Mouse (Mus musculus): Measurements from ENCODE around the gene 1600002K03Rik. TPM values are rescaled to one million over a fixed set of nuclear protein-coding genes. Genes with fewer than 3 reads are reported as not detected.

Gene 1600002K03Rik
- total RNA-seq, 2 experiments from 2014 or later: 6.8 to 7.0 TPM

DNA sequence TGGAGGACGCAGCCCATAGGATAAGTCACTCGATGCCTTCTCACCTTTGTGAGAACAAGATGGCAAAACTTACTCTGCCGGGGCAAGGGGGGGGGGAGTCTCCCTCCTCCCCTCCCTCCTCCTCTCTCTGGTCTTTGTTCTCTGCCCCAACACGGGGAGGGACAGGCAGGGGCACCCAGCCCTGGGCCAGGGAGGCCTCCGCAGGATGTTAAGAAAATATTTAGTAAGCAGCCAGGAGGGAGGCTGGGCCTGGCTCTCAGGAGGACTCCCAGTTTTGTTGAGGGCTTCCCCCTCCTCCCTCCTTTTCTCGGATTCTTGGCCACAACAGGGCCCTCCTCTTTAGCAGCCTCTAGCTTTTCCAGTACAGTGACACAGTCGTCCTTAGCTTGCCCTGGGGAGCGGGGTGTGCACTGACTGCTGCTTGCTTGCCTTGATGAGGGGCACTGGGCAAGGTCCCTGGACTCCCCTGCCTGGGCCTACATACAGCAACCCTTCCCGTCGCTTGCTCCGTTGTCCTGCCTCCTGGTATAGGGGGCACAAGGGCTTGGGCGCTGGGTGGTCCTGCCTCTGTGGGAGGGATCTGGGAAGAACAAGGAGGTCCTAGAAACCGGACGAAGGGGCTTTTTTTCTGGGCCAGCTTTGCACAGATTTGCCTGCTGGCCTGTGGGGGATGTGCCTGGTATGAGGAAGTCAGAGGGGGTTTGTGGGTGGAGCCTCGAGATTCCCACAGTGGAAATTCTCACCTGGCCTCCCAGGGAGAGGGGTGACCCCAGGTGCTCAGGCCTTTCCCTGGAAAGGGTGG is 20.5 kb upstream of the 1600002K03Rik start:
- no peak for DNase-seq (ENCODE audit: low spot score in 2 of 2)

DNA sequence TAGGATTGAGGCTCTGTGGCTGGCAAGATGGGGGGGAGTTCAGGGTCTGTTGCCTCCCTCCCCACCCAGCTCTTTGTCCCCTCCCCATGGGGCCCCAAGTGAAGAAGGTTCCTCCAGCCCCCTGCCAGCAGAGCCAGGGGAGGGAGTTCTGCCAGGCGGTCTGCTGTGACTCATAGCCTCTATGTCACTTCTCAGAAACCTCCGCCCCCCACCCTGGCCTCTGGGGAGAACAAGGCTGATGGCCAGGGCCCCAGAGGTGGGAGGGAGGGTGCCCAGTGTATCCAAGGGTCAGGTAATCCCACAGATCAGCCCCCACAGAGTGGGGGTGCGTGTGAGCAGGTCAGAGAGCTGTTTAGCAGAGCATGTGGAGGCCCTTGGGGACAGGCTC is 19.9 kb upstream of the 1600002K03Rik start:
- no peak for DNase-seq (ENCODE audit: low spot score in 2 of 2)

DNA sequence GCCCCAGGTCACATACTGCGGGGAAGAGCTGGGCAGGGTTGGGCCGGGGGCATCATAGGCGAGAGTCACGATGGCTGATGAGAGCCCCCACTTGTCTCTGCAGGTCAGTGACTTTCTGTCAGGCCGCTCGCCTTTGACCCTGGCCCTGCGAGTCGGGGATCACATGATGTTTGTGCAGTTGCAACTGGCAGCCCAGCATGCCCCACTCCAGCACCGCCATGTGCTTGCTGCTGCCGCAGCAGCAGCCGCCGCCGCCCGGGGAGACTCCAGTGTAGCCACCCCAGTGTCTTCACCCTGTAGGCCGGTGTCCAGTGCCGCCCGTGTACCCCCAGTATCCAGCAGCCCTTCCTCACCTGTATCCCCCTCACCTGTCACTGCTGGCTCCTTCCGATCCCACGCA is 19.0 kb upstream of the 1600002K03Rik start:
- no peak for DNase-seq (ENCODE audit: low spot score in 2 of 2)

DNA sequence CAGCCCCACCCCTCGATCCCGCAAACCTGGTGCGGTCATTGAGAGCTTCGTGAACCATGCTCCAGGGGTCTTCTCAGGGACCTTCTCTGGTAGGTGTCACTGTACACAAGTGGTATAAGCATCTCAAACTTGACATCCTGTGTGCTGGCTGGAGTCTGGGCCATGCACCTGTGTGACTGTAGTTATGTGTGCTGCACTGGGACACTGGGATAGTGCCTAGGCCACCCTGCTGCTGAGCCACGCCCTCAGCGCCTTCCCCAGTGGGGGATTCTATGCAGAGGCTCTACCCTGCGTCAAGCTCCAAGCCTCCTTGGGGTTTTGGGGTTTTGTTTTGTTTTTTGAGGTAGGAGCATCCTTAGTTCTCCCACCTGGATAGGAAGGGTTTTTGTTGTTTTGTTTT is 18.4 kb upstream of the 1600002K03Rik start:
- no peak for DNase-seq (ENCODE audit: low spot score in 2 of 2)

DNA sequence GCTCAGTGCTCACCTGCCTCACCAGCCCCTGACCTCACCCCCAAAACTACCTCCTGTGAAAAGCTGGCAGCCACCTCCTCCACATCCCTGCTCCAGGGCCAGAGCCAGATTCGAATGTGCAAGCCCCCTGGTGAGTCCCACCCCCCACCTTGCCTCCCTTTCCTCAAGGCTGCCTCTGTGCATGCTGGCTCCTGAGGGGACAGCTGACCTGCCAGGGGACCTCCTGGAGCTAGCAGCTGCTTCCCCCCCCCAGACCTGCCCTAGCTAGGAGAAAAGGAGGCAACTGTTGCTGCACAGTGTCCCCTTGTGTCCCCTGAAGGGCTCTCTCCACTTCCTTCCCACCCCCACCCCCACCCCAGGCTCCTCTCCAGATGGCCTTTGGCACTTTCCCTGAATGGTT is 17.5 kb upstream of the 1600002K03Rik start:
- DNase-seq (ENCODE audit: low spot score in 2 of 2): no peak

DNA sequence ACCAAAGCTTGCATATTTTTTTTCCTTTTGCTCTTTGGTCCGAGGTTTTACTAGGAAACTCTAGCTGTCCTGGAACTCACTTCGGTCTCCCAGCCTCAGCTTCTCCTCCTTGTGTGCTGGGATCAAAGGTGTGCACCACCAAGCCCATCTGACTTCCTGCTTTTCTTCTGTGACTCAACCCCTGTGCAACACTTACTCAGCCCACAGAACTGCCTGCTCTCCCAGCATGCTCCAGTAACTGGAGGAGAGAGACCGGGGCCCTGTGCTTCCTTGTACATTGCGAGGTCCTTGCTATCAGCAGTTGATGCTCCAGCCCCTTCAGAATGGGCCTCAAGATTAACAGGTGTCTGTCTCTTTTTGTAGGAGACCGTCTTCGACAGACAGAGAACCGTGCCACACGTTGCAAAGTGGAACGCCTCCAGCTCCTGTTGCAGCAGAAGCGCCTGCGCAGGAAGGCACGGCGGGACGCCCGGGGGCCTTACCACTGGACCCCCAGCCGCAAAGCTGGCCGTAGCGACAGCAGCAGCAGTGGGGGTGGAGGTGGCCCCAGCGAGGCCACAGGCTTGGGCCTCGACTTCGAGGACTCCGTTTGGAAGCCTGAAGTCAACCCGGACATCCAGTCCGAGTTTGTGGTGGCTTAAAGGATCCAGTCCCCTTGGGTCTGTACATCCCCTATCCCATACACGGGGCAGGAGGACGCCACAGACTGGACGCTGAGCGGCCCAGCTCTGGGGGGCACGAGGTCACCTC is 16.6 kb upstream of the 1600002K03Rik start:
- DNase-seq (ENCODE audit: low spot score in 2 of 2): no peak

DNA sequence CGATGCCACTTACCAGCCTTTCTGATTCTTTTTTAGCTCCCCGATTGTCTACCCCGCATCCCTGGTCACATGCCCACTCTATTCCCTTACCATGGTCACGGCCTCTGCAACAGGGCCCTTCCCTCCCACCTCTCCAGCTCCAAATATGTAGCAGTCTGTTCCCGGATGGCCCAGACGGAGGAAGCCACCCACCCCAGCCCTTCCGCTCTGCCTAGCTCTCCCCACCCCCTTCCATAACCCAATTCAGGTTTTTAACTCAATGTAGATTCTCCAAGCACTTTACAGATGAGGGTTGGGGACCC is 16.0 kb upstream of the 1600002K03Rik start:
- no peak for DNase-seq (ENCODE audit: low spot score in 2 of 2)

DNA sequence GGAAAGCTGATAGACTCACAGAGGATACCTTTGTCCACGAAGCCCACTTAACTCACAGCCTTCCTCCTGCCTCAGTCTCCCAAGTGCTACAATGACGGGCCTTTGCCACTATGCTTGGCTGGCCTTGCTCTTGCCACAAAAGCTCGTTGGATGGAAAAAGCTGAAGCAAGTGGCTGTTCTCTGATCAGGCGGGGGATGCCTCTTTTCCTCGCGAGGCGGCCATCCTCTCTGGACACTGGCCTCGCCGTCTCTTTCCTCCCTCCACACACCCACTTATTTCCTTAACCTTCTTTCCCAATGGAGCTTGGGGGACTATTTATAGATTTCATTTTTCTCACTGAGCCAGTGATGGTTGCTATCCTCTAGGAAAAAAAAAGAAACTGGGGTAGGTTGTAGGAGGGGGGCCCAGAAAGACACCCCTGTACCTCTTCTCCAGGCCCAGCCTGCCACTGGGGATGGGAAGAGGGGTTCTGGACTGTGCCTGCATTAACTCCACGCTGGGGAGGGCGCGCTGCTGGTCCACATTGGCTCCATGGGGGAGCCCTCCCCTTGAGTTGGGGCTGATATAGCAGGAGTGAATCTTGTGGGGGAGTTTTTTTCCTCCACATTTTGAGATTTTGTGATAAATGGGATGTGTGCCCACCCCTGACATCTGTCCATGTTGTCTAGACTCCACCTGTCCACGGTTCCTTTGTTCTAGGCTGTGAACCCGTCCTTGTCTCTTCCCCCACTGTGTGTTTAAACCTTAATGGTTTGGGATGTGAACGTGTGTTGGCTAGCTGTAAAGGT is 15.4 kb upstream of the 1600002K03Rik start:
- DNase-seq (ENCODE audit: low spot score in 2 of 2): no peak

DNA sequence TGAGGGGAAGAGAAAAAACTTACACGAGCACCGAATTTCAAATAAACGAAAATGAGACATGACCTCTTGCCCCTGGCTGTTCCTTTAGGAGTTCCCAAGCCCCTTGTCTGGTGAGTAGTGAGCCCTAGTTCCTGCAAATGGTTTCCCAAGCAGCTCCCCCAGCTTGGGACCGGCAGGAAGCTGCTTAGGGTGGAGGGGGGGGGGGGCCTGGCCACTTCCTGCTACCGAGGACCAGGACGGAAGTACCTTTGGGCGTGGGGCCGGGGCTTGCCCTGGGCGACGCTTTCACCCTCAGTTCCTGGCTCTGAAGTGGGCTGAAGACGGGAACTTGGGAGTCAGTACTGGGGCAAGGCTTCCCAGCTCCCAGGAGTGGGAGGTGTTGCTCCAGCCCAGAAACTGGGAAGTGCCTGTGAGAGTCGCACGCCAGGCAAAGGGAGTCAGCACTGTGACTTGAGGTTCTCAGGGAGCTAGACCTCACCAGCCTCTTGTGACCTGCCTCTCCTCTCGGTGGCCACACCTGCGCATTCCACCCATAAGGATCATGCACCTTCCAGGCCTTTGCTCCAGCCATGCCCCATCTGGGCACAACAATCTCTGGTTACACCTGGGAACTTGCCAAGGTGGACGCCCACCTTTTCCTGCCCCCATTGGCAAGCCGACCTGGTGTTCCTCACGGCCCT is 14.3 kb upstream of the 1600002K03Rik start:
- no peak for DNase-seq (ENCODE audit: low spot score in 2 of 2)

DNA sequence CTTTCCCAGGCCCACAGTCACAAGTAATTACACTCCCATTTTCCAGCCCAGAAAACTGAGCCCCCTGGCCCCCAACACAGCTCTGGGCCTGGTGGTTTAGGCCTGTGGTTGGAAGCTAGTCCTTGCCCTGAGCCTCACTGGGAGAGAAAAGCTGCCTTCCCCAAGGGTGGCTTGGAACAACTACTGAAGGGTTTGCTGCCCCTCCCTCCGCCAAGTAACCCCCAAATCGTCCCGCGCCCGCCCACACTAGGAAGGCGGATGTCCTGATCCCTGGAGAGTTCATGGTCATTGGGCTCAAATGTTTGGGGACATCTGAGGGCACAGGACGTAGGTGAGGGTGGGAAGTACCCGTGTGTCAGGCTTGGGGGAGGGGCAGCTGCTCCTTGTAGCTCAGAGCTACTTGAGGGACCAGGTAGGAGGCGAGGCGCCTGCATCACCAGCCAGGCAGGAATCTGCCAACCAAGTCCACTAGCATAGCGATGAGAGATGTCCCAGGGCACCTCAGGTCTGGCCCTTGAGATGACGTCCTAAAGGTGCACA is 13.7 kb upstream of the 1600002K03Rik start:
- no peak for DNase-seq (ENCODE audit: low spot score in 2 of 2)

DNA sequence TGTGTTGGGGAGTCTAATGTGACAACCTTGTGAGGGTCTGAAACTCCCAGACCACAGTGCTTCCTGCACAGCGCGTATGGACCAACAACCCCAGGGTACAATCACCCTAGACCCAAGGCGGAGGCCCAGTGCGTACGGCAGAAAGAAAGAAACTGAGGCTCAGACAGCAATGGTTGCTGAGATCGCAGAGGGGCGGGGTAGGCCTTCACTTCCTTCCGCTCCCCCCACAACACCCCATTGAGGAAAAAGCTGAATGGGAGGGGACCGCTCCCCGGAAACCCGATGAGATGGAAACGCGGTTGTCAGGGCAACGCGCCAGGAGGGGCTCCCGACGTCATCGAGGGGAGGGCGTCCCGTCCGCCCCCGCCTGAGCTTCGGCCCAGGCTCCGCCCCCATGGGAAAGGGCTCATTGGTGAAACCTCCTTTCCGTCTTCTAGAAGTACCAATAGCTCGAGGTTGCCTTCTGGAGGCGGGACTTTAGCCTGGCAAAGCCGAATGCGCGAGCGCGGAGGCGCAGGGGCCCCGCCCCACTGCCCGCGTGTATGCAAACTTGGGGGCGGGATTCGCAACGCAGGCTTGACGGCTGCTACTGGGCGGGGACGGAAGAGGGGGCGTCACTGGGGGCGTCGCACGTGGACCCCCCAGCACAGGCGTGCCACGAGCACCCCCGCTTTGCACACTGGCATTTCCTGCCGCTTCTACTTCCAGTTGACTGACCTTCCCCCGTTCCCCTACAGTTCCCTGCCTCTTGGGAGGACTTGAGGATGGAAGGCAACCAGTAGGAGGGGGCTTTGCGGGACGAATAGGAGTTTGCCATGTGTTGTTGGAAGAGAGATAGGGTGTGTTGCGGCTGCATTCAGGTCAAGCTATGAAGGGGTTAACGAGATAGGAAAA is 12.9 kb upstream of the 1600002K03Rik start:
- peak; percentile 98 for DNase-seq (ENCODE audit: low spot score in 2 of 2)

DNA sequence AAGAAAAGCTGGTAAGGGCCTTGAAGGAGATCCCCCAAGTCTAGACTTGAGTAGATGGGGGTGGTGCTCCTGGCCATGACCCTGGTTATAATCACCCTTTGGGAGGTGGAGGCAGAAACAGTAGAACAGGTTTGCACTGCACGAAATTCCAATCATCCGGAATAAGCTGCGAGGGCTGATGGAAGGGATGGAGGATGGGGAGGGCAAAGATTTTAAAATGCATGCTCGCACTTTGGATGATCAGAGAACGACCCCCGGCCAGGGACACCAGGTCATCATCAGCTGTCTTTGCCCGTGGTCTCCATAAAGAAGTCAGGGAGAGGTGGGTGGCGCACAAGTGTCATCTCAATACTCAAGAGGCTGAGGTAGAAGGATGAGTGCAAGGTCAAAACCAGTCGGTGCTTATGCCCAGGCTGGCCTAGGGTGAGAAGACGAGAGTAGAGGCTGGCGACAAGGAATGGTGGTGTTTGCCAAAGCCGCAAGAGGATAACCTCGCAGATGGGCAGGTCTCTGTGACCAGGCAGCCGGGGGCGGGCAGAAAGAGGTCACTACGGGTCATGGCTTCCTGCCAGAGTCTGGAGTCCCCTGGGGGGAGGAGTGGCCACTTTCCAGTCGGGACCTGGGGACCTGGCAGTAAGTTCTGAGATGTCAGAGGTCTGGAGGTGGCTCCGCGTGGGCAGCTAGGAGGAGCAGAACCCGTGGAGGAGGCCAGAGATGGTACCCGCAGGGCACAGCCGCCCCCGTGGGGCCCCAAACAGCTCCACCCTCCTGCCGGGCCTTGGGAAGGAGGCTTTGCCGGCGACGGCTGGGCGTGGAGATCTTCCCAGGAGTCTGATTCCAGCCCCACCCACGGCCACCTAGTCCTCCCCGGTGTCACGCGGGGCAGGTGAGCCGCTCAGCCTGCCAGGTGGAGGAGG is 12.0 kb upstream of the 1600002K03Rik start:
- DNase-seq (ENCODE audit: low spot score in 2 of 2): no peak

DNA sequence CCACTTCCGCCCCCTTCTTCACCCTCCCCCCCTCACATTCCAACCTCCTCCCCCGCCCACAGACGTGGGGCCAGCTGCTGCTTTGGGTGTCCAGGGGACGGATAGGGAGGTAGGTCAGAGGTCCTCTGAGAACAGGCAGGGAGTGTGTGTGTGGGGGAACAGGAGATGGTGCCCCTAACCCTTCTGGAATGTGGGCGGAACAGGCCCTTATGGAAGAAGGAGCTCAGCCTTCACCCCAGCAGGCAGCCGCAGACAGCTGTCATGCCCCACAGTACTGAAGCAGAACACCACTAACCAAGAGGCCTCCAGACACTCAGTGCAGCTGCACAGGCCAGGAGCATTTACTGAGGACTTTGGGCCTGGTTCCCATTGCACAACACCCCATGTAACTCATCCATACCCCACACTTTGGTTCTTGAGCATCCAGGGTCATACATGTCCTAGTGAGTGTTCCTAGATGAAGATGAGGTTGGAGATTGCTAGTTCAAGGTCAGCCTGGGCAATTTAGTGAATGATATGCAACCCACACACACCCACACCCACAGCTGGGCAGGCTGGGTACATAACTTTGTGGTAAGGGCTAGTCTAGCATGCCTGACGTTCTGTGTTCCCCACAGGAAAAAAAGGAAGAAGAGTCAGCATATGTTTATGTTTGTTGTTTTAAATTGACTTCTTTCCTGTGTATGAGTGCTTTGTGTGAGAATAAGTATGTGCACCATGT is 11.1 kb upstream of the 1600002K03Rik start:
- DNase-seq (ENCODE audit: low spot score in 2 of 2): no peak

DNA sequence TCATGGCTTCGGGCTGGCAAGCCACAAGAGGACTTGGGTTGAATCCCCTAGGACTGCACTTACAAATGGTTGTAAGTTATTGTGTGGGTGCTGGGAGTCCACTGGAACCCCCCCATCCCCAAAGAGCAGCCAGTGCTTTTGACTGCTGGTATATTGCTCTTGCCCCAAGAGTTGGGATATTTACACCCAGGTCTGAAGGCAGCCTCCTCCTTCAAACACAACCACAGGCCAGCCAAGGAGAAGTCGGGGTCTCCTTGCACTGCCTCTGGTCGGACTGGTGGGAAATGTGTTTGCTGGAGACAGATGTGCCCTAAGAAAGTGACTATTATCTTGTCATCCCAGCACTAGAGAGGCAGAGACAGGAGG is 10.5 kb upstream of the 1600002K03Rik start:
- DNase-seq (ENCODE audit: low spot score in 2 of 2): no peak

DNA sequence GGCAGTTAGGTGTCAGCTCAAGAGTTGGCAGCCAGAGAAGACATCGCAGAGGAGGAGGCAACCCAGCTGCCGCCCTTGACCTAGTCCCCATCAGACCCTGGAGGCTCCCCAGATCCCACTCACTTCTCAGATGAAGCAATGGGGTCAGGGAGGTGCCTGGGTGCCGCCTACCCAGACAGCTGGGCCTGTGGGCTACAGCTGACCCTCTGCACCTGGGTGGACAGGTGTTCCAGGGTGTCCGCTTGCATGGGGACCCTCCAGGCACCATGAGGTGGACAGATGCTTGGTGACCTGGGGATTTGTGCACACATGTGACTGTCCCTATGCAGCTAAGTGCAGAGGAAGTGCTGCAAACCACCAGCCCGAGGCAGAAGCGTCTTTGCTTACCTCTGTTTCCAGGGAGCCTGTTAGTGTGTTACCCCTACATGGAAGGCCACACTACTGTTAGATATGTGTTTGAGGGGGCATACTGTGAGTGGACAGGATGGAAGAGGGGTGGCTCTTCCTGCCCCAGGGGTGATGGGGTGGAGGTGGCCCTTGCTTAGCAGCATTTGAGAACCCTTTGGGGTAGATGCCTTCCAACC is 9.9 kb upstream of the 1600002K03Rik start:
- no peak for DNase-seq (ENCODE audit: low spot score in 2 of 2)

DNA sequence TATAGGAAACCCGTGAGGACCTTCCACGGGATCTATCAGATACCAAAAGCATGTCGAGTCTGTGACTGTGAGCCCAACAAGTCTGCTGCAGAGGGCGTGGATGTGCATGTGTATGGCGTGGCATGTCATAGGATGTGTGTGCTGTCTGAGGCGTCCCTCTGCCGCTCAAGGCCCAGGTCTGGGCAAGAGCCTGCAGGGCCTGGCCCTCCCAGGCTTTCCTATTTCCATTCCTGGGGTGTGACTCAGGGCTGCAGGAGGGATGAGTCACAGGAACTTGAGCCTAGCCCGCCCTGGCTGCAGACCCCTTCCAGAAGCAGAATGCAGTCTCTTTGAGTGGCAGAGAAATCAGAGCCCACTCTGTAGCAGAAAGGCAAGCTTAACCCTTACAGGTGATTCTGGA is 9.0 kb upstream of the 1600002K03Rik start:
- no peak for DNase-seq (ENCODE audit: low spot score in 2 of 2)

DNA sequence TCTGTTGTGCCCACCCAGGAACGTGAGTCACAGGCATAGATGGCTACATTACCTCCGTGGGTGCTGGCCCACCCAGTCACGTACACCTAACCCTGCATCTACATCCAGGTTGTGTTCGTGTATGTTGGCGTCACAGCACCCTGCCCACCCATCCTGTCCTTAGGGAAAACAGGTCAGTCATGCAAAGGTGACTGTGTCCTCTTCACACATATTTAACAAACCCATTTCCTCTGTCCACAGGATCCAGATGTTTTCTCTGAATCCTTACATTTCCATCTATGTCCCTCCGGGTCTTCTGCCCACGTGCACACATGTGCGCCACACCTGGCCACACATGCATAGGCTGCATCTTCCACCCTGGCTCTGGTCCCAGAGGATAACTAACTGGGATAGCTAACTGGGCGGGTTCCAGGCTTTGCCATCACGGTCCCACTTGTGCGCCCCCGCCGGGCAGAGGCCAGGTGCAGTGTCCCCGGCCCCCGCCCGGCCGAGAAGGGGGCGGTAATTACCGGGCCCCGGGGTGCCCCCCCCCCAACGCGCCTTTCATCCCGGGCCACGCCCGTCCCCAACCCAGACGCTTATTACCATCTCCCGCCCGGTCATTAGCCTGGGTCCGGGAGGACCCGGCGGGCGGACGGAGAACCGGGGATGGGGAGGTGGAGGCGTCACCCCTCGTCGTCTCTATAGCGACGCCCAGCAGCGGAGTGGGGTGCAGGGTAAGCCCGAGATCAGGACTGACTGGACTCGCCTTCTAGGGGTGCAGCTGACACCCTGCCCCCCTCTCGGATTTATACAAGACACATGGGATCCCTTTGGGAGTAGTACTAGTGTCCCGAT is 8.4 kb upstream of the 1600002K03Rik start:
- no peak for DNase-seq (ENCODE audit: low spot score in 2 of 2)
